Mouse (Mus musculus): Measurements from ENCODE around the gene Thpo. TPM values are rescaled to one million over a fixed set of nuclear protein-coding genes. Genes with fewer than 3 reads are reported as not detected.

Gene Thpo
- total and polyA plus RNA-seq, 3 experiments, result not detected

GRCm38 (mm10) chr16:20715566-20715965 lies 18.7 kb downstream of the Thpo start:
- no peak for TF ChIP-seq POLR2AphosphoS5 (IDR thresholded peaks at IDR 0.05; ENCODE audit: borderline replicate concordance, low read depth, low read length)
- no peak for TF ChIP-seq ELF1 (IDR thresholded peaks at IDR 0.05; ENCODE audit: low read depth, low read length)
- peaks cover 7% of the 10 kb centered on the region for H3K79me2 ChIP-seq (ENCODE audit: control insufficient read depth, insufficient read depth, low read length, poor library complexity)
- H3K4me1 ChIP-seq (ENCODE audit: control insufficient read depth in 1 of 2, insufficient read depth in 2 of 2, low read length in 2 of 2), result peaks cover 0 to 17% of the 10 kb centered on the region in 2 experiments; a peak in 3 of 4 replicates
- no peak overlapping the region for H3K27ac ChIP-seq (ENCODE audit: control insufficient read depth, low read depth, low read length)
- H3K27me3 ChIP-seq (ENCODE audit: control insufficient read depth in 1 of 2, insufficient read depth in 2 of 2, low read length in 2 of 2), result no peaks in the 10 kb centered on the region
- H3K4me3 ChIP-seq (ENCODE audit: control insufficient read depth in 1 of 2, insufficient read depth in 1 of 2, low read depth in 2 of 2, low read length in 2 of 2), result peak overlapping the region; percentile 58 to 74
- peaks cover 0 to 9% of the 10 kb centered on the region in 2 experiments; a peak in 2 of 4 replicates for H3K36me3 ChIP-seq (ENCODE audit: control insufficient read depth in 1 of 2, insufficient read depth in 2 of 2, low read length in 2 of 2)
- DNase-seq (ENCODE audit: low read depth, low spot score), result no peak
- no peaks in the 10 kb centered on the region for H3K9me3 ChIP-seq (replicated peaks; ENCODE audit: insufficient read depth, low read length)
- H3K9ac ChIP-seq (ENCODE audit: control insufficient read depth, low read depth, low read length, poor library complexity, severe bottlenecking), result peak overlapping the region; percentile 62

- no peak for TF ChIP-seq ZKSCAN1 (IDR thresholded peaks at IDR 0.05; ENCODE audit: low read depth, low read length)
- Histone ChIP-seq H3K27me3 (ENCODE audit: control insufficient read depth in 1 of 2, insufficient read depth in 2 of 2, low read length in 2 of 2) (no peaks in the 10 kb centered on the region), H3K36me3 (ENCODE audit: control insufficient read depth in 1 of 2, insufficient read depth in 2 of 2, low read length in 2 of 2) (peaks cover 0 to 9% of the 10 kb centered on the region in 2 experiments; a peak in 2 of 4 replicates), H3K4me1 (ENCODE audit: control insufficient read depth in 1 of 2, insufficient read depth in 2 of 2, low read length in 2 of 2) (peaks cover 0 to 17% of the 10 kb centered on the region in 2 experiments; a peak in 3 of 4 replicates), H3K9me3 (replicated peaks; ENCODE audit: insufficient read depth, low read length) (no peaks in the 10 kb centered on the region), H3K4me3 (ENCODE audit: control insufficient read depth in 1 of 2, insufficient read depth in 1 of 2, low read depth in 2 of 2, low read length in 2 of 2) (peak overlapping the region; percentile 58 to 74), H3K79me2 (ENCODE audit: control insufficient read depth, insufficient read depth, low read length, poor library complexity) (peaks cover 7% of the 10 kb centered on the region), H3K27ac (ENCODE audit: control insufficient read depth, low read depth, low read length) (no peak overlapping the region), H3K9ac (ENCODE audit: control insufficient read depth, low read depth, low read length, poor library complexity, severe bottlenecking) (peak overlapping the region; percentile 62)
- DNase-seq (ENCODE audit: low read depth, low spot score), result no peak
Measured at GRCm38 (mm10) chr16:20715161-20715560, 19.1 kb downstream of the Thpo start.

- peaks cover 0 to 17% of the 10 kb centered on the region in 2 experiments; a peak in 3 of 4 replicates for H3K4me1 ChIP-seq (ENCODE audit: control insufficient read depth in 1 of 2, insufficient read depth in 2 of 2, low read length in 2 of 2)
- H3K4me3 ChIP-seq (ENCODE audit: control insufficient read depth in 1 of 2, insufficient read depth in 1 of 2, low read depth in 2 of 2, low read length in 2 of 2), result peak overlapping the region in 1 of 2 experiments; percentile 74; a peak in 3 of 4 replicates
- H3K27ac ChIP-seq (ENCODE audit: control insufficient read depth, low read depth, low read length), result no peak overlapping the region
- DNase-seq (ENCODE audit: low read depth, low spot score), result no peak
- peaks cover 7% of the 10 kb centered on the region for H3K79me2 ChIP-seq (ENCODE audit: control insufficient read depth, insufficient read depth, low read length, poor library complexity)
- TF ChIP-seq POLR2A (IDR thresholded peaks at IDR 0.05; ENCODE audit: control insufficient read depth in 1 of 2, insufficient read depth in 1 of 2, low read depth in 1 of 2, low read length in 2 of 2, poor library complexity in 1 of 2), result no peak
- TF ChIP-seq ZMIZ1 (IDR thresholded peaks at IDR 0.05; ENCODE audit: low read depth, low read length), result no peak
- no peak for TF ChIP-seq MYC (IDR thresholded peaks at IDR 0.05; ENCODE audit: low read depth, low read length)
- no peak for TF ChIP-seq USF2 (IDR thresholded peaks at IDR 0.05; ENCODE audit: borderline replicate concordance in 1 of 2, insufficient read depth in 1 of 2, low read depth in 1 of 2, low read length in 2 of 2)
- TF ChIP-seq E2F4 (IDR thresholded peaks at IDR 0.05; ENCODE audit: borderline replicate concordance, low read depth, low read length), result no peak
- no peak for TF ChIP-seq MAX (IDR thresholded peaks at IDR 0.05; ENCODE audit: low read length)
- TF ChIP-seq ZC3H11A (IDR thresholded peaks at IDR 0.05; ENCODE audit: low read depth, low read length), result no peak
- no peak for TF ChIP-seq CHD1 (IDR thresholded peaks at IDR 0.05; ENCODE audit: low read depth, low read length)
- TF ChIP-seq EP300 (IDR thresholded peaks at IDR 0.05; ENCODE audit: low read depth in 1 of 2, low read length in 2 of 2), result no peak
- TF ChIP-seq ZKSCAN1 (IDR thresholded peaks at IDR 0.05; ENCODE audit: low read depth, low read length), result no peak
- no peak for TF ChIP-seq UBTF (IDR thresholded peaks at IDR 0.05; ENCODE audit: borderline replicate concordance, insufficient read depth, low read depth, low read length)
- peak overlapping the region; percentile 62; the same call in 1 of the 2 replicates for H3K9ac ChIP-seq (ENCODE audit: control insufficient read depth, low read depth, low read length, poor library complexity, severe bottlenecking)
- H3K9me3 ChIP-seq (replicated peaks; ENCODE audit: insufficient read depth, low read length), result no peaks in the 10 kb centered on the region
- no peaks in the 10 kb centered on the region for H3K27me3 ChIP-seq (ENCODE audit: control insufficient read depth in 1 of 2, insufficient read depth in 2 of 2, low read length in 2 of 2)
- peaks cover 0 to 9% of the 10 kb centered on the region in 2 experiments; a peak in 2 of 4 replicates for H3K36me3 ChIP-seq (ENCODE audit: control insufficient read depth in 1 of 2, insufficient read depth in 2 of 2, low read length in 2 of 2)
Measured at GRCm38 (mm10) chr16:20714307-20715080, 19.8 kb downstream of the Thpo start.

Measured in MEL (cell line).